ENCODE assay signal across 20 mouse cellular contexts in the genomic region with DNA sequence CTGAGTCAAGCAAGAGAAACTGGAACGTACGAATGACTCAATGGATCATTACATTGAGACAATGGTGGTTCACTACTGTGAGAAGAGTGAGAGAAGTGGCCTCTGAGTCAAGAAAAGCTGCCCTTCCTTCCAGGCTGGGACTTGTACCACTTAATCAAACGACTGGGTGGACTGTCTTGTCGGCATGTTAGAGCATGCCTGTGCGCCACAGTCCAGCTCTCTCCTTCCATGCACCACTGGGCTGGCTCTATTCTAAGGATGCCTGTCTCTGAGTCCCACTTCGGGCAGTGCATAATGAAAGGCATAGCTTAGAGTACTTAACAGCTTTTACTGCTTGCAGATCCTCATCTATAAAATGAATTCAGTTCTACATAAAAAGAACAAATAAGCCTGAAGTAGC. TPM values are rescaled to one million over a fixed set of nuclear protein-coding genes. Genes with fewer than 3 reads are reported as not detected.
DNase-seq lines count a peak whose midpoint lies in the region; ATAC-seq and TF ChIP-seq lines count a peak whose summit lies in the region.
"Had no signal": no experiment of that assay in that cellular context is flagged by ENCODE, and none has a peak within 500 bp of the region (broad histone marks: within the 10 kb centered on the region; RNA-seq: fewer than 3 reads in every experiment).

No protein-coding gene starts in this region.

- no peaks in the 10 kb centered on the region for H3K9me3 ChIP-seq in heart, embryonic 10.5 days
- H3K9me3 ChIP-seq in kidney, embryonic 15.5 days (replicated peaks): no peaks in the 10 kb centered on the region
- H3K9me3 ChIP-seq in G1E (replicated peaks): no peaks in the 10 kb centered on the region
- H3K9me3 ChIP-seq in liver, embryonic 15.5 days (replicated peaks): no peaks in the 10 kb centered on the region
- H3K9me3 ChIP-seq: embryonic facial prominence, embryonic 15.5 days; limb, embryonic 12.5 days; midbrain, embryonic 12.5 days; neural tube, embryonic 15.5 days had no signal

- no peak for ATAC-seq in kidney, embryonic 15.5 days (replicated peaks; ENCODE audit: low FRiP score)
- ATAC-seq in G1E (ENCODE audit: extremely low read depth, insufficient number of reproducible peaks, low FRiP score, poor library complexity, severe bottlenecking): no peak
- ATAC-seq in liver, embryonic 15.5 days (ENCODE audit: insufficient read depth): no peak
- no peak for ATAC-seq in erythroid progenitor cell, adult 5-6 weeks (replicated peaks; ENCODE audit: low FRiP score, poor library complexity, severe bottlenecking)
- ATAC-seq: forebrain, embryonic 14.5 days; hindbrain, postnatal 0 days had no signal

- WGBS in heart, embryonic 10.5 days: 55% methylated on average over 6 of the region's 6 CpGs
- 65% methylated on average over 6 of the region's 6 CpGs for WGBS in kidney, embryonic 15.5 days
- 69% methylated on average over 6 of the region's 6 CpGs for WGBS in liver, embryonic 15.5 days (ENCODE audit: insufficient replicate concordance)

- peaks cover 7% of the 10 kb centered on the region; the same call in 1 of the 2 replicates for H3K36me3 ChIP-seq in heart, embryonic 10.5 days
- no peaks in the 10 kb centered on the region for H3K36me3 ChIP-seq in kidney, embryonic 15.5 days
- H3K36me3 ChIP-seq in G1E (replicated peaks): peaks cover 29% of the 10 kb centered on the region
- peaks cover 20% of the 10 kb centered on the region for H3K36me3 ChIP-seq in liver, embryonic 15.5 days (replicated peaks)
- H3K36me3 ChIP-seq: embryonic facial prominence, embryonic 15.5 days; limb, embryonic 12.5 days; midbrain, embryonic 12.5 days; neural tube, embryonic 15.5 days had no signal

- peak overlapping the region; percentile 8; the same call in 1 of the 2 replicates for H3K4me2 ChIP-seq in kidney, embryonic 15.5 days
- peak overlapping the region; percentile 77 for H3K4me2 ChIP-seq in liver, embryonic 15.5 days
- H3K4me2 ChIP-seq: embryonic facial prominence, embryonic 15.5 days; limb, embryonic 12.5 days; midbrain, embryonic 12.5 days; neural tube, embryonic 15.5 days had no signal

- DNase-seq in heart, embryonic 10.5 days (ENCODE audit: low spot score): no peak
- DNase-seq in heart, adult 18-20 months: no peak
- DNase-seq in kidney, postnatal 10 days: no peak
- no peak for DNase-seq in G1E (ENCODE audit: low spot score)
- DNase-seq in left cerebral cortex, adult 2 months (ENCODE audit: extremely low spot score in 1 of 2, low spot score in 2 of 2): no peak
- DNase-seq: adrenal gland, adult 2 months; cerebellum, adult 18-20 months; kidney, adult 9 months; right cerebral cortex, postnatal 4 days; thymus, postnatal 25 days had no signal

- intact Hi-C loops in left cerebral cortex, adult 2 months (cut with DNase I): loop anchor here (5.0 kb wide), 1 partner anchor 51 kb away; no protein-coding TSS in a partner anchor

- no peaks in the 10 kb centered on the region for H3K27me3 ChIP-seq in heart, embryonic 10.5 days (ENCODE audit: insufficient read depth, poor library complexity, severe bottlenecking)
- no peaks in the 10 kb centered on the region for H3K27me3 ChIP-seq in kidney, embryonic 15.5 days
- H3K27me3 ChIP-seq in G1E (ENCODE audit: insufficient read depth, low read length): no peaks in the 10 kb centered on the region
- no peaks in the 10 kb centered on the region for H3K27me3 ChIP-seq in liver, embryonic 15.5 days
- H3K27me3 ChIP-seq: embryonic facial prominence, embryonic 15.5 days; limb, embryonic 12.5 days; midbrain, embryonic 12.5 days; neural tube, embryonic 15.5 days had no signal

- TF ChIP-seq CTCF in G1E (IDR thresholded peaks at IDR 0.05; ENCODE audit: low read depth, low read length): no peak
- TF ChIP-seq CTCF in left cerebral cortex, adult 2 months (IDR thresholded peaks at IDR 0.05): no peak

- H3K4me3 ChIP-seq in heart, embryonic 10.5 days: no peak overlapping the region; the same call in 1 of the 2 replicates
- no peak overlapping the region for H3K4me3 ChIP-seq in kidney, embryonic 15.5 days (replicated peaks)
- H3K4me3 ChIP-seq in G1E (ENCODE audit: low read depth, low read length): peak overlapping the region; percentile 65
- H3K4me3 ChIP-seq in liver, embryonic 15.5 days (replicated peaks): peak overlapping the region; percentile 74
- H3K4me3 ChIP-seq in left cerebral cortex, adult 2 months: no peak overlapping the region
- H3K4me3 ChIP-seq: embryonic facial prominence, embryonic 15.5 days; limb, embryonic 12.5 days; midbrain, embryonic 12.5 days; neural tube, embryonic 15.5 days had no signal

- H3K4me1 ChIP-seq in heart, embryonic 10.5 days: peaks cover 42% of the 10 kb centered on the region
- peaks cover 14% of the 10 kb centered on the region for H3K4me1 ChIP-seq in kidney, embryonic 15.5 days
- H3K4me1 ChIP-seq in G1E (ENCODE audit: insufficient read depth, low read depth, low read length): peaks cover 59% of the 10 kb centered on the region
- peaks cover 60% of the 10 kb centered on the region for H3K4me1 ChIP-seq in liver, embryonic 15.5 days (replicated peaks)
- H3K4me1 ChIP-seq: embryonic facial prominence, embryonic 15.5 days had no signal

- no peak overlapping the region for H3K9ac ChIP-seq in kidney, embryonic 15.5 days
- peak overlapping the region; percentile 52 for H3K9ac ChIP-seq in liver, embryonic 15.5 days
- H3K9ac ChIP-seq: embryonic facial prominence, embryonic 15.5 days; limb, embryonic 12.5 days; midbrain, embryonic 12.5 days; neural tube, embryonic 15.5 days had no signal

- H3K27ac ChIP-seq in heart, embryonic 10.5 days: peak overlapping the region; percentile 77
- no peak overlapping the region for H3K27ac ChIP-seq in kidney, embryonic 15.5 days
- peak overlapping the region; percentile 94 for H3K27ac ChIP-seq in liver, embryonic 15.5 days (replicated peaks)
- H3K27ac ChIP-seq in left cerebral cortex, adult 2 months: no peak overlapping the region
- H3K27ac ChIP-seq: embryonic facial prominence, embryonic 15.5 days; hindbrain, postnatal 0 days; limb, embryonic 12.5 days; macrophage; midbrain, embryonic 12.5 days; neural tube, embryonic 15.5 days had no signal

RNA-seq across cellular contexts. Expression of gene Neu3, which starts 2.1 kb away (rescaled TPM):
- 3.1 and 3.3 TPM in 2 replicates for polyA plus RNA-seq in heart, embryonic 10.5 days (2016; fragmentation: Nextera tagmentation; extraction: Ambion mirVana)
- 1 to 10 TPM; 3.6 to 3.7 TPM for total RNA-seq in heart, adult 18-20 months (2021)
- polyA plus RNA-seq in kidney, embryonic 15.5 days (2015; fragmentation: Nextera tagmentation; extraction: Ambion mirVana): 3.0 and 3.1 TPM in 2 replicates
- total RNA-seq in G1E (2014; fragmentation: Nextera tagmentation) (5.9 and 9.0 TPM in 2 replicates), G1E (2017) (5.9 and 7.2 TPM in 2 replicates)
- polyA plus RNA-seq in G1E (2012): 6.6 and 6.8 TPM in 2 replicates
- polyA plus RNA-seq in liver, embryonic 15.5 days (2015; fragmentation: Nextera tagmentation; extraction: Ambion mirVana): 4.9 and 5.4 TPM in 2 replicates
- total RNA-seq in left cerebral cortex, adult 2 months (2021): 1 to 10 TPM; 2.8 to 2.9 TPM
- total RNA-seq in erythroid progenitor cell, adult 5-6 weeks (2015; ENCODE audit: low replicate concordance): 17.3 and 21.0 TPM in 2 replicates
- 22.8 and 23.1 TPM in 2 replicates for total RNA-seq in erythroid progenitor cell, adult 5-6 weeks (2017; ENCODE audit: low replicate concordance)

RNA-seq across cellular contexts. Expression of gene Xrra1, which starts 32.8 kb away (rescaled TPM):
- polyA plus RNA-seq in heart, embryonic 10.5 days (2016; fragmentation: Nextera tagmentation; extraction: Ambion mirVana): 0.24 and 0.31 TPM in 2 replicates
- total RNA-seq in heart, adult 18-20 months (2021): under 1 TPM in 1 of 2 experiments, not detected in 1; 0.23 TPM
- polyA plus RNA-seq in kidney, embryonic 15.5 days (2015; fragmentation: Nextera tagmentation; extraction: Ambion mirVana): 0.21 and 0.42 TPM in 2 replicates
- total RNA-seq in G1E (2014; fragmentation: Nextera tagmentation): not detected in 2 replicates
- 0.29 and 0.33 TPM in 2 replicates for total RNA-seq in G1E (2017)
- polyA plus RNA-seq in G1E (2012): 0.17 and 0.18 TPM in 2 replicates
- not detected in 2 replicates for polyA plus RNA-seq in liver, embryonic 15.5 days (2015; fragmentation: Nextera tagmentation; extraction: Ambion mirVana)
- total RNA-seq in left cerebral cortex, adult 2 months (2021): 1 to 10 TPM in 1 of 2 experiments, under 1 TPM in 1; 0.77 to 1.6 TPM
- total RNA-seq in erythroid progenitor cell, adult 5-6 weeks (2015; ENCODE audit: low replicate concordance): not detected in 2 replicates
- total RNA-seq in erythroid progenitor cell, adult 5-6 weeks (2017; ENCODE audit: low replicate concordance): 0.90 TPM in 1 of 2 replicates, not detected in the other

RNA-seq across cellular contexts. Expression of gene Spcs2, which starts 37.2 kb away (rescaled TPM):
- polyA plus RNA-seq in heart, embryonic 10.5 days (2016; fragmentation: Nextera tagmentation; extraction: Ambion mirVana): 241 and 302 TPM in 2 replicates
- 10 to 100 TPM; 62.7 to 65.6 TPM for total RNA-seq in heart, adult 18-20 months (2021)
- 384 and 410 TPM in 2 replicates for polyA plus RNA-seq in kidney, embryonic 15.5 days (2015; fragmentation: Nextera tagmentation; extraction: Ambion mirVana)
- 258 and 259 TPM in 2 replicates for total RNA-seq in G1E (2014; fragmentation: Nextera tagmentation)
- 134 and 148 TPM in 2 replicates for total RNA-seq in G1E (2017)
- 77.2 and 85.1 TPM in 2 replicates for polyA plus RNA-seq in G1E (2012)
- polyA plus RNA-seq in liver, embryonic 15.5 days (2015; fragmentation: Nextera tagmentation; extraction: Ambion mirVana): 169 and 193 TPM in 2 replicates
- 10 to 100 TPM; 86.4 to 90.6 TPM for total RNA-seq in left cerebral cortex, adult 2 months (2021)
- total RNA-seq in erythroid progenitor cell, adult 5-6 weeks (2015; ENCODE audit: low replicate concordance): 94.1 and 169 TPM in 2 replicates
- total RNA-seq in erythroid progenitor cell, adult 5-6 weeks (2017; ENCODE audit: low replicate concordance): 101 and 153 TPM in 2 replicates

Comparison
In these comparisons a context has a peak if more than half of its experiments do, and no peak if none do; other contexts are left out.
1. H3K27ac ChIP-seq: peak in heart, embryonic 10.5 days (single experiment) and liver, embryonic 15.5 days (single experiment); none in kidney, embryonic 15.5 days (single experiment) and left cerebral cortex, adult 2 months (single experiment).
2. H3K4me3 ChIP-seq: peak in G1E (single experiment) and liver, embryonic 15.5 days (single experiment); none in heart, embryonic 10.5 days (single experiment), kidney, embryonic 15.5 days (single experiment) and left cerebral cortex, adult 2 months (single experiment).